Mouse (Mus musculus): ENCODE measurements around the gene Galnt17. TPM values are rescaled to one million over a fixed set of nuclear protein-coding genes. Genes with fewer than 3 reads are reported as not detected.

The Galnt17 gene
- polyA plus RNA-seq, 1 experiment from 2014 or later: 2.1 TPM

- ATAC-seq (ENCODE audit: low FRiP score, low TSS enrichment): no peak
- no peak overlapping the region for H3K27ac ChIP-seq (ENCODE audit: low read length)
- no peaks in the 10 kb centered on the region for H3K9me3 ChIP-seq (ENCODE audit: low read length)
- no peaks in the 10 kb centered on the region for H3K27me3 ChIP-seq (ENCODE audit: insufficient read depth, low read length)
- no peak overlapping the region for H3K4me3 ChIP-seq (ENCODE audit: low read length)
- no peak overlapping the region for H3K4me2 ChIP-seq (replicated peaks; ENCODE audit: low read depth, low read length)
- peaks cover 13% of the 10 kb centered on the region; the same call in 1 of the 2 replicates for H3K4me1 ChIP-seq (ENCODE audit: insufficient read depth, low read length)
- no peak overlapping the region for H3K9ac ChIP-seq (replicated peaks; ENCODE audit: low read length)
- H3K36me3 ChIP-seq (ENCODE audit: insufficient read depth, low read length): no peaks in the 10 kb centered on the region
- 35% methylated on average over 5 of the region's 5 CpGs for WGBS
Measured at GRCm38 (mm10) chr5:130891735-130892134, 416.6 kb downstream of the Galnt17 start.

- no peak overlapping the region for H3K27ac ChIP-seq (ENCODE audit: low read length)
- H3K4me1 ChIP-seq (ENCODE audit: insufficient read depth, low read length): no peaks in the 10 kb centered on the region
- H3K4me3 ChIP-seq (ENCODE audit: low read length): no peak overlapping the region
- no peak overlapping the region for H3K9ac ChIP-seq (replicated peaks; ENCODE audit: low read length)
- peaks cover 7% of the 10 kb centered on the region for H3K9me3 ChIP-seq (ENCODE audit: low read length)
- no peak for ATAC-seq (ENCODE audit: low FRiP score, low TSS enrichment)
- H3K36me3 ChIP-seq (ENCODE audit: insufficient read depth, low read length): no peaks in the 10 kb centered on the region
- no peak overlapping the region for H3K4me2 ChIP-seq (replicated peaks; ENCODE audit: low read depth, low read length)
- H3K27me3 ChIP-seq (ENCODE audit: insufficient read depth, low read length): no peaks in the 10 kb centered on the region
- 90% methylated on average over 5 of the region's 5 CpGs for WGBS
Measured at GRCm38 (mm10) chr5:130880331-130880730, 428.0 kb downstream of the Galnt17 start.

- H3K9me3 ChIP-seq (ENCODE audit: low read length): peaks cover 15% of the 10 kb centered on the region
- H3K9ac ChIP-seq (replicated peaks; ENCODE audit: low read length): no peak overlapping the region
- H3K36me3 ChIP-seq (ENCODE audit: insufficient read depth, low read length): no peaks in the 10 kb centered on the region
- H3K27ac ChIP-seq (ENCODE audit: low read length): no peak overlapping the region
- H3K4me2 ChIP-seq (replicated peaks; ENCODE audit: low read depth, low read length): no peak overlapping the region
- WGBS: 79% methylated on average over 3 of the region's 3 CpGs
- H3K4me1 ChIP-seq (ENCODE audit: insufficient read depth, low read length): no peaks in the 10 kb centered on the region
- no peaks in the 10 kb centered on the region for H3K27me3 ChIP-seq (ENCODE audit: insufficient read depth, low read length)
- ATAC-seq (ENCODE audit: low FRiP score, low TSS enrichment): no peak
- H3K4me3 ChIP-seq (ENCODE audit: low read length): no peak overlapping the region
Measured at GRCm38 (mm10) chr5:130875391-130875790, 432.9 kb downstream of the Galnt17 start.

- H3K4me3 ChIP-seq (ENCODE audit: low read length): no peak overlapping the region
- no peak overlapping the region for H3K9ac ChIP-seq (replicated peaks; ENCODE audit: low read length)
- no peak overlapping the region for H3K27ac ChIP-seq (ENCODE audit: low read length)
- H3K27me3 ChIP-seq (ENCODE audit: insufficient read depth, low read length): no peaks in the 10 kb centered on the region
- peaks cover 11% of the 10 kb centered on the region for H3K9me3 ChIP-seq (ENCODE audit: low read length)
- H3K4me2 ChIP-seq (replicated peaks; ENCODE audit: low read depth, low read length): no peak overlapping the region
- H3K36me3 ChIP-seq (ENCODE audit: insufficient read depth, low read length): no peaks in the 10 kb centered on the region
- WGBS: 63% methylated on average over 8 of the region's 8 CpGs
- no peaks in the 10 kb centered on the region for H3K4me1 ChIP-seq (ENCODE audit: insufficient read depth, low read length)
- ATAC-seq (ENCODE audit: low FRiP score, low TSS enrichment): no peak
Measured at GRCm38 (mm10) chr5:130871086-130871485, 437.2 kb downstream of the Galnt17 start.

GRCm38 (mm10) chr5:130869869-130870268, 438.4 kb downstream of the Galnt17 start:
- Histone ChIP-seq H3K9me3 (ENCODE audit: low read length) (peaks cover 6% of the 10 kb centered on the region; the same call in 1 of the 2 replicates), H3K4me1 (ENCODE audit: insufficient read depth, low read length) (no peaks in the 10 kb centered on the region), H3K27ac (ENCODE audit: low read length) (no peak overlapping the region), H3K9ac (replicated peaks; ENCODE audit: low read length) (no peak overlapping the region), H3K36me3 (ENCODE audit: insufficient read depth, low read length) (no peaks in the 10 kb centered on the region), H3K4me2 (replicated peaks; ENCODE audit: low read depth, low read length) (no peak overlapping the region), H3K4me3 (ENCODE audit: low read length) (no peak overlapping the region), H3K27me3 (ENCODE audit: insufficient read depth, low read length) (no peaks in the 10 kb centered on the region)
- WGBS: 86% methylated on average over 1 of the region's 1 CpGs
- ATAC-seq (ENCODE audit: low FRiP score, low TSS enrichment): no peak

GRCm38 (mm10) chr5:130862302-130862701, 446.0 kb downstream of the Galnt17 start:
- Histone ChIP-seq H3K27me3 (ENCODE audit: insufficient read depth, low read length) (no peaks in the 10 kb centered on the region), H3K4me2 (replicated peaks; ENCODE audit: low read depth, low read length) (no peak overlapping the region), H3K36me3 (ENCODE audit: insufficient read depth, low read length) (no peaks in the 10 kb centered on the region), H3K9me3 (ENCODE audit: low read length) (no peaks in the 10 kb centered on the region), H3K4me1 (ENCODE audit: insufficient read depth, low read length) (no peaks in the 10 kb centered on the region), H3K9ac (replicated peaks; ENCODE audit: low read length) (no peak overlapping the region), H3K27ac (ENCODE audit: low read length) (no peak overlapping the region), H3K4me3 (ENCODE audit: low read length) (no peak overlapping the region)
- 59% methylated on average over 5 of the region's 5 CpGs for WGBS
- no peak for ATAC-seq (ENCODE audit: low FRiP score, low TSS enrichment)

- no peaks in the 10 kb centered on the region for H3K9me3 ChIP-seq (ENCODE audit: low read length)
- no peak for ATAC-seq (ENCODE audit: low FRiP score, low TSS enrichment)
- no peak overlapping the region for H3K4me3 ChIP-seq (ENCODE audit: low read length)
- H3K9ac ChIP-seq (replicated peaks; ENCODE audit: low read length): no peak overlapping the region
- no peaks in the 10 kb centered on the region for H3K27me3 ChIP-seq (ENCODE audit: insufficient read depth, low read length)
- no peaks in the 10 kb centered on the region for H3K4me1 ChIP-seq (ENCODE audit: insufficient read depth, low read length)
- no peak overlapping the region for H3K4me2 ChIP-seq (replicated peaks; ENCODE audit: low read depth, low read length)
- no peak overlapping the region for H3K27ac ChIP-seq (ENCODE audit: low read length)
- 51% methylated on average over 4 of the region's 6 CpGs for WGBS
- no peaks in the 10 kb centered on the region for H3K36me3 ChIP-seq (ENCODE audit: insufficient read depth, low read length)
Measured at GRCm38 (mm10) chr5:130859736-130860135, 448.6 kb downstream of the Galnt17 start.

GRCm38 (mm10) chr5:130858706-130859105, 449.6 kb downstream of the Galnt17 start:
- no peak overlapping the region for H3K4me3 ChIP-seq (ENCODE audit: low read length)
- H3K27me3 ChIP-seq (ENCODE audit: insufficient read depth, low read length): no peaks in the 10 kb centered on the region
- H3K9me3 ChIP-seq (ENCODE audit: low read length): no peaks in the 10 kb centered on the region
- peaks cover under 1% of the 10 kb centered on the region; the same call in 1 of the 2 replicates for H3K4me1 ChIP-seq (ENCODE audit: insufficient read depth, low read length)
- ATAC-seq (ENCODE audit: low FRiP score, low TSS enrichment): no peak
- no peak overlapping the region for H3K27ac ChIP-seq (ENCODE audit: low read length)
- no peak overlapping the region for H3K4me2 ChIP-seq (replicated peaks; ENCODE audit: low read depth, low read length)
- no peak overlapping the region for H3K9ac ChIP-seq (replicated peaks; ENCODE audit: low read length)
- 77% methylated on average over 3 of the region's 3 CpGs for WGBS
- no peaks in the 10 kb centered on the region for H3K36me3 ChIP-seq (ENCODE audit: insufficient read depth, low read length)

GRCm38 (mm10) chr5:130858148-130858547, 450.1 kb downstream of the Galnt17 start:
- Histone ChIP-seq H3K4me2 (replicated peaks; ENCODE audit: low read depth, low read length) (no peak overlapping the region), H3K27ac (ENCODE audit: low read length) (no peak overlapping the region), H3K4me1 (ENCODE audit: insufficient read depth, low read length) (peaks cover 3% of the 10 kb centered on the region; the same call in 1 of the 2 replicates), H3K36me3 (ENCODE audit: insufficient read depth, low read length) (no peaks in the 10 kb centered on the region), H3K9me3 (ENCODE audit: low read length) (no peaks in the 10 kb centered on the region), H3K9ac (replicated peaks; ENCODE audit: low read length) (no peak overlapping the region), H3K27me3 (ENCODE audit: insufficient read depth, low read length) (no peaks in the 10 kb centered on the region), H3K4me3 (ENCODE audit: low read length) (no peak overlapping the region)
- ATAC-seq (ENCODE audit: low FRiP score, low TSS enrichment): no peak
- WGBS: 28% methylated on average over 8 of the region's 8 CpGs

GRCm38 (mm10) chr5:130854430-130854829, 453.9 kb downstream of the Galnt17 start:
- no peak overlapping the region for H3K27ac ChIP-seq (ENCODE audit: low read length)
- H3K27me3 ChIP-seq (ENCODE audit: insufficient read depth, low read length): no peaks in the 10 kb centered on the region
- H3K36me3 ChIP-seq (ENCODE audit: insufficient read depth, low read length): no peaks in the 10 kb centered on the region
- WGBS: 80% methylated on average over 7 of the region's 7 CpGs
- H3K4me2 ChIP-seq (replicated peaks; ENCODE audit: low read depth, low read length): no peak overlapping the region
- no peak overlapping the region for H3K4me3 ChIP-seq (ENCODE audit: low read length)
- peaks cover 3% of the 10 kb centered on the region; the same call in 1 of the 2 replicates for H3K4me1 ChIP-seq (ENCODE audit: insufficient read depth, low read length)
- no peak for ATAC-seq (ENCODE audit: low FRiP score, low TSS enrichment)
- no peak overlapping the region for H3K9ac ChIP-seq (replicated peaks; ENCODE audit: low read length)
- no peaks in the 10 kb centered on the region for H3K9me3 ChIP-seq (ENCODE audit: low read length)

Measured in kidney, embryonic 16.5 days (tissue).